Comparison of ENCODE assay signal across 8 mouse cellular contexts in the genomic region with DNA sequence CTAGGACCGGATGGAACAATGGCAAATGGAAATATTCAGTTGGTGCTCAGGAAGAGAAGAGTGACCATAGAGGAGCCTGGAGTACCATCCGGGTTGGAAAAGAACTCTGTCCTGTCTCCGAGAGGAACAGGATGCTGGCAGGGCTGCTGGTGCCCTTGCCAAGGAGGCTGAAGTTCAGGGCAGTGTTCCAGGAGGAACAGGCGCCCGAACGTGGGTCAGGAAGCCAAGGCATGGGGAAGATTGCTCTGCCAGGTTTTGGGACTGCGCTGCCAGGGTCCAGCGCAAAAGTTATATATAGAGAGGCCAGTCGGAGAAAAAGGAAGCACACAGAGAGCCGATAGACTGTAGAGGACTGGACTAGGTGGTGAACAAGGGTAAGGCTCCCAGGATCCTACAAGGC.
DNase-seq lines count a peak whose midpoint lies in the region; ATAC-seq lines count a peak whose summit lies in the region.

No protein-coding gene starts in this region.

- peak; percentile 12 to 34 for DNase-seq in frontal cortex, postnatal 10 days (ENCODE audit: low spot score in 2 of 2)
- peak; percentile 59 to 64 for DNase-seq in right cerebral cortex, postnatal 10 days (ENCODE audit: low spot score in 2 of 2)
- no peak for DNase-seq in right cerebral cortex, postnatal 25 days
- peak; percentile 76 for DNase-seq in gastrocnemius, postnatal 10 days
- peak; percentile 89 to 92 for DNase-seq in kidney, postnatal 36 days
- DNase-seq in urinary bladder, postnatal 36 days (ENCODE audit: low spot score in 2 of 2) = peak; percentile 27 to 83

- no peak for ATAC-seq in frontal cortex, adult (ENCODE audit: low TSS enrichment)
- ATAC-seq in granulocyte monocyte progenitor cell, adult 5-6 weeks (replicated peaks; ENCODE audit: poor library complexity, severe bottlenecking) = no peak
